Comparison of ENCODE assay signal across 10 mouse cellular contexts in genomic region chr17:17749371-17749770, GRCm38 (mm10). TPM values are rescaled to one million over a fixed set of nuclear protein-coding genes. Genes with fewer than 3 reads are reported as not detected.
A peak's percentile ranks its signal among the peaks of the same experiment; 100 is the strongest.
DNase-seq lines count a peak whose midpoint lies in the region; ATAC-seq and TF ChIP-seq lines count a peak whose summit lies in the region.
"Not testable (repeated sequence)": the region's sequence is repeated elsewhere in the genome, so short reads cannot be mapped to it uniquely, and the experiment has no call there.
"Had no signal": no experiment of that assay in that cellular context is flagged by ENCODE, and none has a peak within 500 bp of the region (broad histone marks: within the 10 kb centered on the region; RNA-seq: fewer than 3 reads in every experiment).

No protein-coding gene starts in this region.

- peak; percentile 32 to 67 (median 64); a peak in 4 of 6 replicates for TF ChIP-seq CTCF in MEL (IDR thresholded peaks at IDR 0.05 in 2 of 3, conservative IDR thresholded peaks at IDR 0.05 in 1 of 3; ENCODE audit: control insufficient read depth in 1 of 3, insufficient read depth in 1 of 3, low read depth in 2 of 3, low read length in 3 of 3, poor library complexity in 1 of 3, severe bottlenecking in 1 of 3)
- TF ChIP-seq CTCF in liver, adult 2 months (IDR thresholded peaks at IDR 0.05; ENCODE audit: low read depth, low read length) = not testable (repeated sequence)

- not testable (repeated sequence) for H3K27me3 ChIP-seq in MEL (ENCODE audit: control insufficient read depth in 1 of 2, insufficient read depth in 2 of 2, low read length in 2 of 2); forebrain, embryonic 11.5 days (ENCODE audit: control insufficient read depth, insufficient read depth, low read length); liver, adult 2 months (ENCODE audit: control insufficient read depth, insufficient read depth, low read length)

- H3K4me1 ChIP-seq in MEL (ENCODE audit: control insufficient read depth in 1 of 2, insufficient read depth in 2 of 2, low read length in 2 of 2); forebrain, embryonic 11.5 days (replicated peaks; ENCODE audit: control insufficient read depth, insufficient read depth, low read length); liver, adult 2 months (ENCODE audit: control insufficient read depth, insufficient read depth, low read length): not testable (repeated sequence)

- peak; percentile 72 for DNase-seq in MEL (ENCODE audit: low read depth, low spot score)
- DNase-seq in c-Kit-positive CD71-positive TER-119-positive erythroid progenitor cells, embryonic 14.5 days (ENCODE audit: low spot score) = peak; percentile 22
- peak; percentile 64 for DNase-seq in forebrain, embryonic 11.5 days (ENCODE audit: low spot score)
- peak; percentile 42 to 61 for DNase-seq in heart, postnatal 10 days
- DNase-seq in kidney, postnatal 4 days = peak; percentile 48 to 58
- DNase-seq in liver, adult 2 months (ENCODE audit: extremely low read depth, low read depth, low spot score) = peak; percentile 53
- DNase-seq in thymus, postnatal 14 days = peak; percentile 39

- intact Hi-C loops in heart, postnatal 10 days (cut with DNase I) = loop anchor here (2.0 kb wide), 1 partner anchor 355 kb away; no protein-coding TSS in a partner anchor

- peak; percentile 66 for TF ChIP-seq RAD21 in MEL (IDR thresholded peaks at IDR 0.05; ENCODE audit: low read depth, low read length)

- not testable (repeated sequence) for TF ChIP-seq EP300 in MEL (IDR thresholded peaks at IDR 0.05; ENCODE audit: low read depth in 1 of 2, low read length in 2 of 2)

- H3K9me3 ChIP-seq in MEL (replicated peaks; ENCODE audit: insufficient read depth, low read length); forebrain, embryonic 11.5 days (ENCODE audit: control insufficient read depth, low read length): not testable (repeated sequence)

- H3K4me3 ChIP-seq in MEL (ENCODE audit: control insufficient read depth in 1 of 2, insufficient read depth in 1 of 2, low read depth in 2 of 2, low read length in 2 of 2); forebrain, embryonic 11.5 days (ENCODE audit: low read depth, low read length); liver, adult 2 months (ENCODE audit: insufficient read depth, low read depth, low read length): not testable (repeated sequence)

- H3K79me2 ChIP-seq in MEL (ENCODE audit: control insufficient read depth, insufficient read depth, low read length, poor library complexity); liver, adult 2 months (ENCODE audit: control insufficient read depth, insufficient read depth, low read length): not testable (repeated sequence)

- H3K27ac ChIP-seq in MEL (ENCODE audit: control insufficient read depth, low read depth, low read length); forebrain, embryonic 11.5 days (ENCODE audit: low read depth, low read length); liver, adult 2 months (replicated peaks; ENCODE audit: insufficient read depth, low read depth, low read length): not testable (repeated sequence)

- H3K36me3 ChIP-seq in MEL (ENCODE audit: control insufficient read depth in 1 of 2, insufficient read depth in 2 of 2, low read length in 2 of 2); forebrain, embryonic 11.5 days (ENCODE audit: control insufficient read depth, insufficient read depth, low read length); liver, adult 2 months (ENCODE audit: control insufficient read depth, insufficient read depth, low read length): not testable (repeated sequence)

- not testable (repeated sequence) for TF ChIP-seq POLR2A in MEL (IDR thresholded peaks at IDR 0.05; ENCODE audit: control insufficient read depth in 1 of 2, insufficient read depth in 1 of 2, low read depth in 1 of 2, low read length in 2 of 2, poor library complexity in 1 of 2); liver, adult 2 months (IDR thresholded peaks at IDR 0.05; ENCODE audit: extremely low read depth, insufficient read depth, low read length)

- H3K4me2 ChIP-seq in forebrain, embryonic 11.5 days (ENCODE audit: low read depth, low read length, severe bottlenecking) = not testable (repeated sequence)

- not testable (repeated sequence) for ATAC-seq in forebrain, embryonic 11.5 days (replicated peaks; ENCODE audit: low FRiP score)
- ATAC-seq in neutrophil, adult 5-6 weeks (ENCODE audit: extremely low read depth, insufficient number of reproducible peaks, low FRiP score, poor library complexity, severe bottlenecking) = peak; percentile 58; the same call in 1 of the 2 replicates

- not testable (repeated sequence) for H3K9ac ChIP-seq in MEL (ENCODE audit: control insufficient read depth, low read depth, low read length, poor library complexity, severe bottlenecking); forebrain, embryonic 11.5 days (ENCODE audit: low read length); liver, adult 2 months (ENCODE audit: low read depth, low read length)

- WGBS in forebrain, embryonic 11.5 days = 11% methylated on average over 4 of the region's 4 CpGs
- 4% methylated on average over 4 of the region's 4 CpGs for WGBS in liver, adult 2 months

TF ChIP-seq in MEL, 35 proteins besides CTCF, POLR2A, EP300 and RAD21:
- TF ChIP-seq SMC3 (IDR thresholded peaks at IDR 0.05; ENCODE audit: low read depth, low read length) = peak; percentile 72
- TF ChIP-seq ZC3H11A (IDR thresholded peaks at IDR 0.05; ENCODE audit: low read depth, low read length) = peak; percentile 60
- TF ChIP-seq GATA1 (IDR thresholded peaks at IDR 0.05; ENCODE audit: low read depth, low read length) = peak; percentile 42; the same call in 1 of the 2 replicates

RNA-seq across cellular contexts. Expression of gene Vmn2r90, which starts 45.8 kb away (rescaled TPM):
- total RNA-seq in MEL (2012; rRNA removed) = not detected in 2 replicates
- polyA plus RNA-seq in MEL (2012; ENCODE audit: insufficient read depth in 1 of 2, insufficient read length in 2 of 2, low read depth in 1 of 2, low replicate concordance in 2 of 2, missing spikeins in 1 of 2) = not detected
- polyA plus RNA-seq in forebrain, embryonic 11.5 days (2014; fragmentation: Nextera tagmentation; extraction: Ambion mirVana) = not detected in 2 replicates
- not detected for total RNA-seq in heart, postnatal 10 days (2021)
- not detected in 2 replicates for total RNA-seq in liver, adult 2 months (2014; rRNA removed)
- polyA plus RNA-seq in liver, adult 2 months (2012; rRNA removed) = not detected in 2 replicates
- not detected in 2 replicates for total RNA-seq in neutrophil, adult 5-6 weeks (2017)
- polyA plus RNA-seq: kidney, embryonic 15.5 days; neural tube, embryonic 12.5 days had no signal

Comparison
In these comparisons a context has a peak if more than half of its experiments do, and no peak if none do; other contexts are left out.
1. DNase-seq: peak in every context shown above with its lines; median percentile 72 in MEL; 64 in forebrain, embryonic 11.5 days; 53 in kidney, postnatal 4 days; 53 in liver, adult 2 months; 52 in heart, postnatal 10 days; 39 in thymus, postnatal 14 days; 22 in c-Kit-positive CD71-positive TER-119-positive erythroid progenitor cells, embryonic 14.5 days.